Mouse (Mus musculus): ENCODE data around the gene Zfp605. TPM values are rescaled to one million over a fixed set of nuclear protein-coding genes. Genes with fewer than 3 reads are reported as not detected.
"Not testable (repeated sequence)": the region's sequence is repeated elsewhere in the genome, so short reads cannot be mapped to it uniquely, and the experiment has no call there.

Zfp605 gene
- 1 to 10 TPM; 4.1 to 4.2 TPM for total RNA-seq (2021)
- long read RNA-seq, experiment 1, partial matches to known transcripts, result 0 of 1 reads
- long read RNA-seq, experiment 1, other reads (novel, unspliced or antisense), result 0 of 1 reads
- long read RNA-seq, experiment 2, partial matches to known transcripts, result 0 of 6 reads
- long read RNA-seq, experiment 2, other reads (novel, unspliced or antisense), result 0 of 6 reads

- intact Hi-C loops (cut with DNase I), result loop anchor here (2.0 to 10.0 kb wide), 2 partner anchors 25 to 555 kb away; partner anchors contain the start of genes Chfr and Crlf2
- TF ChIP-seq CTCF (IDR thresholded peaks at IDR 0.05), result no peak
- peak within 1 kb of the TSS; percentile 72 for H3K4me3 ChIP-seq
- peak; percentile 91 for DNase-seq
- peak within 1 kb of the TSS; percentile 96 for H3K27ac ChIP-seq
Observed at GRCm38 (mm10) chr5:110109991-110110441, at the start of gene Zfp605. Gene Zfp605 (plus strand): TSS chr5:110110092.

- H3K4me3 ChIP-seq; H3K27ac ChIP-seq; intact Hi-C loops (cut with DNase I); DNase-seq: not testable (repeated sequence)
Observed at GRCm38 (mm10) chr5:110072413-110072812, 37.5 kb upstream of the Zfp605 start, which contains the start of gene Gm17655. Gene Gm17655 (minus strand): TSS chr5:110072513.

GRCm38 (mm10) chr5:110082961-110083360 is 26.9 kb upstream of the Zfp605 start:
- intact Hi-C loops (cut with DNase I), result no loop called here
- no peak for TF ChIP-seq CTCF (IDR thresholded peaks at IDR 0.05)
- Histone ChIP-seq H3K4me3 (no peak overlapping the region), H3K27ac (no peak overlapping the region)
- no peak for DNase-seq

GRCm38 (mm10) chr5:110086161-110086866 is 23.6 kb upstream of the Zfp605 start:
- no peak for TF ChIP-seq CTCF (IDR thresholded peaks at IDR 0.05)
- intact Hi-C loops (cut with DNase I), result no loop called here

DNA sequence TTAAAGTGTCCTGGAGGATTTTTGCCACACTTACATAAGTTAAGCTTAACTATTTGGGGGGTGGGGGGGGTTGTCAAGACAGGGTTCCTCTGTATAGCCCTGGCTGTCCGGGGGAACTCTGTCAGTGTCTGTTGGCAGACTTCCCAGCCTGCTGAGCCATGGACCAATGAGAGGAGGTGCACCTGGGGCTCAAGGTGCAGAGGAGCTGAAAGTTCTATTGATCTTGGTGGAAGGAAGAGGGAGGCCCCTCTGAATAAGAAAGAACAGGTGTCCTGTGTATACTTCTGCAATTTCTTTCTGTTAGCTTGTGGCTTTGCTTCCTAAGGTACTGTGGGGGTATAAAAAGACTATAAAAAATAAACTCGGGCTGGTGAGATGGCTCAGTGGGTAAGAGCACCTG is 18.3 kb upstream of the Zfp605 start:
- TF ChIP-seq CTCF (IDR thresholded peaks at IDR 0.05), result no peak
- intact Hi-C loops (cut with DNase I), result loop anchor here (5.0 kb wide), 1 partner anchor 34 kb away; no protein-coding TSS in a partner anchor
- no peak for DNase-seq
- Histone ChIP-seq H3K27ac (no peak overlapping the region), H3K4me3 (no peak overlapping the region)

More at GRCm38 (mm10) chr5:110086161-110086866, 23.6 kb upstream of the Zfp605 start:
- no peak for DNase-seq
- H3K27ac ChIP-seq, result no peak overlapping the region
- H3K4me3 ChIP-seq, result no peak overlapping the region

GRCm38 (mm10) chr5:110094030-110094846 is 15.7 kb upstream of the Zfp605 start, which contains the start of gene Gm35315:
Gene Gm35315 (minus strand): TSS chr5:110094420.
- peak; percentile 84 for DNase-seq

GRCm38 (mm10) chr5:110094847-110095213 is 15.1 kb upstream of the Zfp605 start:
- intact Hi-C loops (cut with DNase I), result loop anchor here (5.0 kb wide), 1 partner anchor 38 kb away; no protein-coding TSS in a partner anchor
- H3K27ac ChIP-seq, result peak overlapping the region; percentile 88

More at GRCm38 (mm10) chr5:110094030-110094846, 15.7 kb upstream of the Zfp605 start, which contains the start of gene Gm35315:
- TF ChIP-seq CTCF (IDR thresholded peaks at IDR 0.05), result no peak
- intact Hi-C loops (cut with DNase I), result loop anchor here (5.0 kb wide), 1 partner anchor 37 kb away; no protein-coding TSS in a partner anchor
- H3K27ac ChIP-seq, result peak within 1 kb of the TSS; percentile 88
- H3K4me3 ChIP-seq, result peak within 1 kb of the TSS; percentile 70

GRCm38 (mm10) chr5:110098991-110099477 is 10.9 kb upstream of the Zfp605 start:
- no peak for DNase-seq
- Histone ChIP-seq H3K27ac (no peak overlapping the region), H3K4me3 (no peak overlapping the region)
- intact Hi-C loops (cut with DNase I), result no loop called here
- no peak for TF ChIP-seq CTCF (IDR thresholded peaks at IDR 0.05)

More at GRCm38 (mm10) chr5:110094847-110095213, 15.1 kb upstream of the Zfp605 start:
- TF ChIP-seq CTCF (IDR thresholded peaks at IDR 0.05), result no peak
- H3K4me3 ChIP-seq, result peak overlapping the region; percentile 70
- no peak for DNase-seq

DNA sequence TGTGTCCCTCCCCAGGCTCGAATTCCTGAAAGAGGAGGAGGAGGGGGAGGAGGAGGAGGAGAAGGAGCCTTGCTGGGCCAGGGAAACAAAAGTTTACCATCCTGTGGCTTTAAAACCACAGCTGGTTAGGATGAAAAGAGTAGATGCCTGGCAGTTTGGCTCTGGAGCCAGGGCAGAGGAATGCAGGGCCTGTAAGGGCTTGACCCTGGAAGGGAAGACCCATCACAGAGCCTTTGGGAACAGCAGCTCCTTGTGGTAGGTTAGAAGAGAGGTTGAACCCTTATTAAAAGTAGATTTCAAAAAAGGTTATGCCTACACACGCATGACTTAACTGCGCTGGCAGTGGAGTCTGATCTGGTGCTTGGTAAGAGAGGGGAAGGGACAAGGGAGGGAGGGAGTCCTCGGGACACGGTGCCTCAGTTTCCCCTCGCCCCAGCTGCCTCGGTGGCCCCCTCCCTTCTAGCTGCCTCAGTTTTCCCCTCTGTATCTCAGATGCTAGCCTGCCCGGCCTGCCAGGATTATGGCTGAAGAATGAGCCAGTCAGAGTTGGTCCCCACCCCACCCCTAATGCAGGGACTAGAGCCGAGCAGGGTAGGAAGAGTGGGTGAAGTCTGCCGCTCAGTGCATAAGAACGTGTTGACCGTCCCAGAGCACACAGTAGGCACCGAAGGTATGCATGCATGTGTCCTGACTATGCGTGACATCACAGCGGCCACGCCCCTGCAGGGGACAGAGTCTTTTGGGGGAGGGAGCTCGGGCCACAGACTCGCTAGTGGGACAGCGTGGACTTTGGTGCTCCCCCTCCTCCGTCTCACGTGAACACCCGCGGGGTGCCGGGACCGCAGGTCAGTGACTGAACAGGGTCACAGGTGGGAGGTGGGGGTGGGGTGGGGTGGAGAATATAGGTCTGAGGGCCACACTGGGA is 10.0 kb upstream of the Zfp605 start, which contains the start of gene Plcxd1:
Plcxd1 (plus strand) TSS at position 314 of the 925 bp plus-strand sequence.
- no peak for TF ChIP-seq CTCF (IDR thresholded peaks at IDR 0.05)
- no peak within 1 kb of the TSS for H3K27ac ChIP-seq
- no peak for DNase-seq
- peak within 1 kb of the TSS; percentile 61 for H3K4me3 ChIP-seq
- intact Hi-C loops (cut with DNase I), result loop anchor here (10.0 kb wide), 1 partner anchor 545 kb away; the partner anchor contains the start of gene Crlf2

GRCm38 (mm10) chr5:110100921-110101631 is 8.8 kb upstream of the Zfp605 start:
- Histone ChIP-seq H3K27ac (no peak overlapping the region), H3K4me3 (peak overlapping the region; percentile 61)
- peak; percentile 37 for DNase-seq
- TF ChIP-seq CTCF (IDR thresholded peaks at IDR 0.05), result no peak
- intact Hi-C loops (cut with DNase I), result loop anchor here (10.0 kb wide), 1 partner anchor 546 kb away; the partner anchor contains the start of gene Crlf2
